Mouse (Mus musculus) liver, embryonic 14.5 days (tissue): ENCODE measurements at regions not wholly inside any gene's neighbourhood (a gene's known extent, or its start where the extent isn't known, plus 50 kb on each side); places are given as distances from the start of the nearest gene placed in this dataset.

ENCODE experiments used
- ATAC-seq: fragments of 200-750 bp; cut with Nextera tagmentation; 2 replicates; pipeline ENCODE4 v1.8.0; 2017; ENCODE audit warnings: moderate number of reproducible peaks, mild to moderate bottlenecking, moderate library complexity; ENCODE audit not compliant: insufficient read depth
- DNase-seq, 3 experiments: peaks; one replicate each; pipeline ENCODE4 v3.0.0-alpha.2; 2012 to 2013; ENCODE audit warnings: low read depth in 3 of 3, low spot score in 3 of 3
- H3K27ac ChIP-seq: fragments of 300-500 bp; sonication (generic); 2 replicates; pipeline ENCODE4 v1.5.1; 2014; ENCODE audit warnings: moderate library complexity, mild to moderate bottlenecking, control low read depth, inconsistent platforms
- H3K27me3 ChIP-seq: fragments of 300-500 bp; sonication (generic); 2 replicates; pipeline ENCODE4 v1.6.1; 2014; ENCODE audit warnings: mild to moderate bottlenecking, low read length, moderate library complexity; ENCODE audit not compliant: control insufficient read depth, insufficient read depth
- H3K36me3 ChIP-seq: fragments of 300-500 bp; sonication (generic); replicated peaks from 2 replicates; pipeline ENCODE4 v1.6.1; 2014; ENCODE audit warnings: low read depth; ENCODE audit not compliant: control insufficient read depth, insufficient read depth
- H3K4me1 ChIP-seq, 2 experiments: fragments of 200-500 bp in 1 of 2; fragments of 300-500 bp in 1 of 2; sonication (generic) in 1 of 2; replicated peaks; 2 replicates each; pipeline ENCODE4 v1.6.1; 2012 to 2014; ENCODE audit warnings: antibody characterized with exemption in 1 of 2, inconsistent platforms in 1 of 2, low read length in 1 of 2; ENCODE audit not compliant: control insufficient read depth in 2 of 2, insufficient read depth in 2 of 2
- H3K4me2 ChIP-seq: fragments of 300-500 bp; sonication (generic); 2 replicates; pipeline ENCODE4 v1.6.1; 2014; ENCODE audit warnings: low read depth, mild to moderate bottlenecking, control low read depth, moderate library complexity
- H3K4me3 ChIP-seq, 2 experiments: fragments of 200-500 bp in 1 of 2; fragments of 300-500 bp in 1 of 2; sonication (generic) in 1 of 2; 2 replicates each; pipeline ENCODE4 v1.5.1; 2012 to 2014; ENCODE audit warnings: low read depth in 2 of 2, low read length in 2 of 2, mild to moderate bottlenecking in 2 of 2, control low read depth in 1 of 2, inconsistent platforms in 1 of 2, moderate library complexity in 1 of 2; ENCODE audit not compliant: insufficient read depth in 1 of 2
- H3K9ac ChIP-seq: fragments of 300-500 bp; sonication (generic); replicated peaks from 2 replicates; pipeline ENCODE4 v1.6.1; 2014; ENCODE audit warnings: mild to moderate bottlenecking, control low read depth, moderate library complexity
- H3K9me3 ChIP-seq: fragments of 300-500 bp; sonication (generic); 2 replicates; pipeline ENCODE4 v1.6.1; 2016; ENCODE audit warnings: low read length, mixed read lengths; ENCODE audit not compliant: control insufficient read depth
- CTCF ChIP-seq: IDR thresholded peaks from 2 replicates; pipeline ENCODE4 v1.5.1; 2016; ENCODE audit warnings: antibody characterized with exemption, low read depth, control low read depth
- EP300 ChIP-seq: IDR thresholded peaks from 2 replicates; pipeline ENCODE4 v1.6.1; 2016; ENCODE audit warnings: antibody characterized with exemption, low read depth
- WGBS: fragments of 180-500 bp; shearing (Covaris S2); extraction: QIAGEN DNeasy Blood & Tissue Kit; methylation state at CpG from one replicate; pipeline ENCODE4 v1.1.7; 2014; ENCODE audit not compliant: insufficient replicate concordance; 5-methylcytosine and 5-hydroxymethylcytosine counted together

- H3K9me3 ChIP-seq = no peaks in the 10 kb centered on the region
- no peaks in the 10 kb centered on the region for H3K36me3 ChIP-seq
- no peak overlapping the region for H3K4me3 ChIP-seq
- TF ChIP-seq CTCF (no peak), EP300 (no peak)
- H3K27me3 ChIP-seq = no peaks in the 10 kb centered on the region
- no peak overlapping the region for H3K9ac ChIP-seq
- DNase-seq (no peak), ATAC-seq (no peak)
- 39% methylated on average over 2 of the region's 2 CpGs for WGBS
- H3K4me1 ChIP-seq = 0 out of 4 replicates have a peak, but pooled peaks cover 0 to 2% of the 10 kb centered on the region in 2 experiments
- H3K4me2 ChIP-seq = no peak overlapping the region
- H3K27ac ChIP-seq = no peak overlapping the region
Observed at GRCm38 (mm10) chr2:50742421-50742820, 406.5 kb downstream of the Rnd3 start.

- no peak overlapping the region for H3K4me3 ChIP-seq
- no peak for DNase-seq
- TF ChIP-seq EP300 (no peak), CTCF (no peak)
Observed at GRCm38 (mm10) chr2:50741337-50741736, 407.6 kb downstream of the Rnd3 start.

GRCm38 (mm10) chr2:50739599-50739979, 409.3 kb downstream of the Rnd3 start:
- WGBS = 67% methylated on average over 8 of the region's 8 CpGs
- TF ChIP-seq EP300 (no peak), CTCF (no peak)

More at GRCm38 (mm10) chr2:50741337-50741736, 407.6 kb downstream of the Rnd3 start:
- H3K27me3 ChIP-seq = no peaks in the 10 kb centered on the region
- no peak for ATAC-seq
- H3K36me3 ChIP-seq = no peaks in the 10 kb centered on the region
- H3K9me3 ChIP-seq = no peaks in the 10 kb centered on the region
- H3K4me1 ChIP-seq = no peaks in the 10 kb centered on the region
- no peak overlapping the region for H3K27ac ChIP-seq
- no peak overlapping the region for H3K9ac ChIP-seq
- H3K4me2 ChIP-seq = no peak overlapping the region
- 28% methylated on average over 2 of the region's 2 CpGs for WGBS

GRCm38 (mm10) chr2:50738936-50739598, 409.8 kb downstream of the Rnd3 start:
- WGBS = 62% methylated on average over 8 of the region's 8 CpGs
- no peaks in the 10 kb centered on the region for H3K36me3 ChIP-seq
- no peak overlapping the region for H3K27ac ChIP-seq
- no peak overlapping the region for H3K4me2 ChIP-seq
- no peaks in the 10 kb centered on the region for H3K9me3 ChIP-seq
- no peaks in the 10 kb centered on the region for H3K27me3 ChIP-seq
- TF ChIP-seq CTCF = no peak
- H3K4me1 ChIP-seq = no peaks in the 10 kb centered on the region
- no peak for ATAC-seq
- H3K4me3 ChIP-seq = no peak overlapping the region
- no peak overlapping the region for H3K9ac ChIP-seq
- DNase-seq = no peak

More at GRCm38 (mm10) chr2:50739599-50739979, 409.3 kb downstream of the Rnd3 start:
- DNase-seq (no peak), ATAC-seq (no peak)
- Histone ChIP-seq H3K9me3 (no peaks in the 10 kb centered on the region), H3K36me3 (no peaks in the 10 kb centered on the region), H3K27ac (no peak overlapping the region), H3K4me2 (no peak overlapping the region), H3K4me3 (no peak overlapping the region), H3K4me1 (no peaks in the 10 kb centered on the region), H3K9ac (no peak overlapping the region), H3K27me3 (no peaks in the 10 kb centered on the region)

GRCm38 (mm10) chr2:50737706-50738105, 411.2 kb downstream of the Rnd3 start:
- H3K9me3 ChIP-seq = no peaks in the 10 kb centered on the region
- no peaks in the 10 kb centered on the region for H3K36me3 ChIP-seq
- no peak for DNase-seq
- H3K27ac ChIP-seq = no peak overlapping the region
- H3K4me3 ChIP-seq = no peak overlapping the region
- no peak overlapping the region for H3K4me2 ChIP-seq
- no peaks in the 10 kb centered on the region for H3K4me1 ChIP-seq
- no peak for ATAC-seq
- H3K27me3 ChIP-seq = no peaks in the 10 kb centered on the region
- TF ChIP-seq CTCF (no peak), EP300 (no peak)
- H3K9ac ChIP-seq = no peak overlapping the region
- WGBS = 76% methylated on average over 9 of the region's 9 CpGs
